Mouse (Mus musculus): ENCODE results near the gene Dnajb14.
"Not testable (repeated sequence)": the region's sequence is repeated elsewhere in the genome, so short reads cannot be mapped to it uniquely, and the experiment has no call there.

The Dnajb14 gene

GRCm38 (mm10) chr3:137955560-137956081, 88.1 kb downstream of the Dnajb14 start:
- no peak for DNase-seq

- DNase-seq, result no peak
Measured at GRCm38 (mm10) chr3:137957864-137958263, 90.4 kb downstream of the Dnajb14 start.

DNA sequence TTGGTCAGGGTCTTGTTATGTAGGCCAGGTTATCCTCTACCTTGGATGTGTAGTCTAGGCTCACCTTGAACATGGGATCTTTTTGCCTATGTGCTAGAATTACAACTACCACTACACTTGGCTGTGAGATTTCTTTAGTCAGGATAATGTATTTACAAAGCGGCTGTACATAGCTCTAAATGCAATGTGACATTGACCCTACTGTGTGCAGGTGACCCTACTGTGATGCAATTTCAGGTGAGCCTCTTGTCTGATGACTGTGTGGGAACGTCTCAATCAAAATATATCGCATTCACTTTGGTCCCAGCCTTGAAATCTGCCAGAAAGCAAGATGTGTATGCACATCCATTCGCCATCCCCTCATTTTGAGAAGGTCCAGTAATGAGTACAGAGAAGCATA, 90.9 kb downstream of the Dnajb14 start:
- no peak for DNase-seq

DNA sequence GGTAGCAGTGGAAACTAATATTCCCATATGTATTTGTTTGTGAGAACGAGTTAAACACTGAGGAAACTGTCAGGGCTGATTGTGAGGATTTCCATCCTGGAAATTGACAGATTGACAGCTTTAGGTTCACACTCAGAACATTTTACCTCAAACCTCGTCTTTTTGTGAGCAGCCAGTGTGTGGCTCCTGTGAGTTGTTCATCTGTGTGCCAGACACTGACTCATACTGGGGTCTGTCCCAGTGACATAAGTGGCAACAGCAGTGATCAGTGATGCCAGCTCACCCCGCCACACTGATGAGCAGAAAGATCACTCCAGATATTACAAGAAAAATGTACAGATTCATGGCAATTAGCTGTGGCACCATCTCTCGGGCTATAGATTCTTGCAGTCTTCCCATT, 92.0 kb downstream of the Dnajb14 start:
- no peak for DNase-seq

GRCm38 (mm10) chr3:137961736-137962385, 94.4 kb downstream of the Dnajb14 start:
- DNase-seq, result no peak

- no peak for DNase-seq
Measured at GRCm38 (mm10) chr3:137963508-137963907, 96.0 kb downstream of the Dnajb14 start.

DNA sequence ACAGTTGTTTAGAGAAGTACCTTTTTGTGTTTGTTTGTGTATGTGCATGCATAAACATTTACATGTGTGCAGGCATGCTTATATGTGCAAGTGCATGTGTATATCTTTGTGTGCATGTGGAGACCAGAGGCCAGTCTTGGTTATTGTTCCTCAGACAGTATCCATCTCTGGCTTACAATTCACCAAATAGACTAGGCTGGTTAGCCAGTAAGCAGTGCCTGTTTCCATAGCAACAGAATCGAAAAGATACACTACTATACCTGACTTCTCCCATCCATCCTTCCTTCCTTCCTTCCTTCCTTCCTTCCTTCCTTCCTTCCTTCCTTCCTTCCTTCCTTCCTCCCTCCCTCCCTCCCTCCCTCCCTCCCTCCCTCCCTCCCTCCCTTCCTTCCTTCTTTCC, 96.5 kb downstream of the Dnajb14 start:
- not testable (repeated sequence) for DNase-seq

Measured in lung, postnatal 14 days (tissue).